Mouse (Mus musculus): Measurements from ENCODE around the gene Tstd2.

The Tstd2 gene

GRCm38 (mm10) chr4:46138287-46139222, at the start of gene Tstd2, which contains the start of gene Ncbp1:
Tstd2 (minus strand) TSS chr4:46138694.
Ncbp1 (plus strand) TSS chr4:46138613.
- DNase-seq (ENCODE audit: low read depth in 2 of 2, low spot score in 2 of 2), result peak; percentile 82 to 91

- DNase-seq (ENCODE audit: low read depth in 2 of 2, low spot score in 2 of 2), result no peak
Observed at GRCm38 (mm10) chr4:46186466-46186865, 48.0 kb upstream of the Tstd2 start.

- no peak for DNase-seq (ENCODE audit: low read depth in 2 of 2, low spot score in 2 of 2)
Observed at GRCm38 (mm10) chr4:46185890-46186289, 47.4 kb upstream of the Tstd2 start.

- DNase-seq (ENCODE audit: low read depth in 2 of 2, low spot score in 2 of 2), result no peak
Observed at GRCm38 (mm10) chr4:46185423-46185822, 46.9 kb upstream of the Tstd2 start.

- no peak for DNase-seq (ENCODE audit: low read depth in 2 of 2, low spot score in 2 of 2)
Observed at GRCm38 (mm10) chr4:46182181-46182580, 43.7 kb upstream of the Tstd2 start.

- DNase-seq (ENCODE audit: low read depth in 2 of 2, low spot score in 2 of 2), result no peak
Observed at GRCm38 (mm10) chr4:46181168-46181567, 42.7 kb upstream of the Tstd2 start.

GRCm38 (mm10) chr4:46177496-46177895, 39.0 kb upstream of the Tstd2 start:
- DNase-seq (ENCODE audit: low read depth in 2 of 2, low spot score in 2 of 2), result no peak

GRCm38 (mm10) chr4:46177018-46177417, 38.5 kb upstream of the Tstd2 start:
- DNase-seq (ENCODE audit: low read depth in 2 of 2, low spot score in 2 of 2), result no peak

- no peak for DNase-seq (ENCODE audit: low read depth in 2 of 2, low spot score in 2 of 2)
Observed at GRCm38 (mm10) chr4:46176313-46176712, 37.8 kb upstream of the Tstd2 start.

- DNase-seq (ENCODE audit: low read depth in 2 of 2, low spot score in 2 of 2), result no peak
Observed at GRCm38 (mm10) chr4:46171761-46172160, 33.3 kb upstream of the Tstd2 start.

- no peak for DNase-seq (ENCODE audit: low read depth in 2 of 2, low spot score in 2 of 2)
Observed at GRCm38 (mm10) chr4:46165831-46166230, 27.3 kb upstream of the Tstd2 start.

- DNase-seq (ENCODE audit: low read depth in 2 of 2, low spot score in 2 of 2), result no peak
Observed at GRCm38 (mm10) chr4:46164027-46164426, 25.5 kb upstream of the Tstd2 start.

- peak; percentile 42 to 58 for DNase-seq (ENCODE audit: low read depth in 2 of 2, low spot score in 2 of 2)
Observed at GRCm38 (mm10) chr4:46151903-46152544, 13.5 kb upstream of the Tstd2 start.

GRCm38 (mm10) chr4:46146881-46147280, 8.4 kb upstream of the Tstd2 start:
- no peak for DNase-seq (ENCODE audit: low read depth in 2 of 2, low spot score in 2 of 2)

GRCm38 (mm10) chr4:46144323-46144722, 5.8 kb upstream of the Tstd2 start:
- peak in 1 of 2 experiments; percentile 40 for DNase-seq (ENCODE audit: low read depth in 2 of 2, low spot score in 2 of 2)

GRCm38 (mm10) chr4:46137629-46138286, 736 bp downstream of the Tstd2 start:
- no peak for DNase-seq (ENCODE audit: low read depth in 2 of 2, low spot score in 2 of 2)

- DNase-seq (ENCODE audit: low read depth in 2 of 2, low spot score in 2 of 2), result no peak
Observed at GRCm38 (mm10) chr4:46131791-46132190, 6.7 kb downstream of the Tstd2 start.

GRCm38 (mm10) chr4:46130221-46130620, 8.3 kb downstream of the Tstd2 start:
- peak; percentile 47 to 64 for DNase-seq (ENCODE audit: low read depth in 2 of 2, low spot score in 2 of 2)

GRCm38 (mm10) chr4:46129311-46130004, 9.0 kb downstream of the Tstd2 start:
- no peak for DNase-seq (ENCODE audit: low read depth in 2 of 2, low spot score in 2 of 2)

GRCm38 (mm10) chr4:46126541-46126940, 12.0 kb downstream of the Tstd2 start:
- peak; percentile 23 to 43 for DNase-seq (ENCODE audit: low read depth in 2 of 2, low spot score in 2 of 2)

GRCm38 (mm10) chr4:46123358-46123757, 15.1 kb downstream of the Tstd2 start:
- DNase-seq (ENCODE audit: low read depth in 2 of 2, low spot score in 2 of 2), result no peak

Measured in CD8-positive naive resting alpha-beta T cell, adult 2 months (primary cell).